ENCODE assay signal across 20 mouse cellular contexts in the genomic region with DNA sequence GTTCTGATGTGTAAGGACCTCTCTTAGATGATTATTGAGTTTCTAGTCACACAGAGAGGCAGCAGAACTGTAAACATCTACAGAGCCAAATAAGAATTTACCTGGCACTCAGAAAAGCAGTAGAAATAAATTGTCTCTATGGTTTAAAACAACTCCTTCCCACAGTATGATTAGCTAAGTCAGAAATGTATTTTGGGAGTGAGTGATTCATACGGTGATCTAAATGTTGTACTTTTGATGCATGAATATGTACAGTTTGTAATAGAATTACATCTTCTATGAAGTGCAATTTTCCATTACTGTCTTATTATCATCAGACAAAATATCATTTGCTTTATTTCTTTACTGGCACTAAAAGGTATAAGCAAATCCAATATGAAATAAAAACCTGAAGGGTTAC.
DNase-seq lines count a peak whose midpoint lies in the region; ATAC-seq lines count a peak whose summit lies in the region.
"Had no signal": no experiment of that assay in that cellular context is flagged by ENCODE, and none has a peak within 500 bp of the region (broad histone marks: within the 10 kb centered on the region; RNA-seq: fewer than 3 reads in every experiment).

No protein-coding gene starts in this region.

- no peak for DNase-seq in frontal cortex, postnatal 36 days (ENCODE audit: low spot score in 2 of 2)
- peak; percentile 48 for DNase-seq in brain, adult 2 months (ENCODE audit: low read depth, low spot score)
- peak; percentile 38 for DNase-seq in telencephalon, adult 2 months (ENCODE audit: low read depth, low spot score)
- no peak for DNase-seq in lung, postnatal 25 days (ENCODE audit: low spot score)
- DNase-seq: adrenal gland, adult 2 months; adrenal gland, adult 8-10 months; adrenal gland, postnatal 10 days; adrenal gland, postnatal 14 days; adrenal gland, postnatal 25 days; adrenal gland, postnatal 36 days; B cell, adult 2 months; cerebellum, adult 11 months; cerebellum, adult 11-12 months; cerebellum, adult 18-20 months; cerebellum, adult 2 months; cerebellum, adult 8-10 months had no signal

- ATAC-seq in frontal cortex, adult (ENCODE audit: low TSS enrichment) = peak; percentile 95
- ATAC-seq in CD4-positive, CD25-positive, alpha-beta regulatory T cell, adult 4 months = no peak
- ATAC-seq: activated CD4-positive, CD25-positive, alpha-beta regulatory T cell, adult 4 months; Patski had no signal

Comparison
In these comparisons a context has a peak if more than half of its experiments do, and no peak if none do; other contexts are left out.
1. DNase-seq: peak in brain, adult 2 months (single experiment) and telencephalon, adult 2 months (single experiment); none in frontal cortex, postnatal 36 days (0 of 2) and lung, postnatal 25 days (single experiment).